Mouse (Mus musculus): Measurements from ENCODE around the gene Pla2g4b.

DNA sequence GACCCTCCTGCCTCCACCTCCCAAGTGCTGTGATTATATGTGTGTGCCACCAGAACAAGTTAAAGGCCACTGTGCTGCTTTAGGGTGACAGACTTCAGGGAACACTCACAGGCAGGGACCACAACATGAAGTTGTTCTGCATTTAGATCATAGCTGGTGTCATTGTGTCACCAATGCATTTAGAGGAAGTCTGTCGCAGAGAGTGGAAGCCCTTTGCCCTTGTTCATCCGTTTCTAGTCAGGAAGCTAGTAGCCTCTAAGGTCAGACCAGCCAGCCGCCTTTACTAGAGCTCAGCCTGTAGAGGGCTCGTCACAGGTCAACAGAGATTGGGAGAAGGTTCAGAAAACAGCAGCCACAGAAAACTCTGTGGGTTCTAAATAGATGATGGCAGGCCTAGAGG, 24.5 kb upstream of the Pla2g4b start:
- no peak for TF ChIP-seq E2F4 (IDR thresholded peaks at IDR 0.05; ENCODE audit: insufficient replicate concordance, low read depth, low read length)
- no peak for TF ChIP-seq POLR2A (IDR thresholded peaks at IDR 0.05; ENCODE audit: low read depth, low read length)

Measured in CH12.LX (cell line).